Mouse (Mus musculus) Muller cell, postnatal 12 days (primary cell): Measurements from ENCODE around the gene Orai1.
"Not testable (repeated sequence)": the region's sequence is repeated elsewhere in the genome, so short reads cannot be mapped to it uniquely, and the experiment has no call there.

Experiments used
- DNase-seq: peaks from one replicate; pipeline ENCODE4 v3.0.0-alpha.2; 2015; ENCODE audit errors: inconsistent ontology term

The Orai1 gene

DNA sequence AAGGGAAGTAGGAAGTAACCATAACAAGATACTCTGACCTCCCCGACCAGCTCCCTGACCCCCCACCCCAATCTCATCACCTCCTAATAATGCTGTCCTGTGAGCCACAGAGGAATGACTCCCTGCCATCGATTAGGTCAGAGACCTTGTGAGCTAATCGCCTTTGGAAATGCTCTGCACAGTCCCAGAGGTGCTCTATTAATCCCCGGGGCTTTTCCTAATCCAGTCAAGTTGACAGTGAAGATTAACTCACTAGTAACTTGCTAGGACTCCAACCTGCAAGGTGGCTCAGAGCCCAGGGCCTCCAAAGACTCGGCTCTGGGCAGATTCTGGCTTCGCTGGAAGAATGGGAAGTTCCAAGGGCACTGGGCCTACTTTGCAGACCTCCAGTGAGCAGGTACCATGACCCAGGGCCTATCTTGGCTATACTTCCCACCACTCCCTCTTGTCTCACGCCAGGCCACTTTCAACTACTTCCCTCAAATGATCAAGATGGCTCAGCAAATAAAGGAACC, 18.8 kb downstream of the Orai1 start:
- DNase-seq: no peak

- no peak for DNase-seq
Measured at GRCm38 (mm10) chr5:123035089-123035488, 20.2 kb downstream of the Orai1 start.

- DNase-seq: peak; percentile 73
Measured at GRCm38 (mm10) chr5:123035564-123035963, 20.7 kb downstream of the Orai1 start.

DNA sequence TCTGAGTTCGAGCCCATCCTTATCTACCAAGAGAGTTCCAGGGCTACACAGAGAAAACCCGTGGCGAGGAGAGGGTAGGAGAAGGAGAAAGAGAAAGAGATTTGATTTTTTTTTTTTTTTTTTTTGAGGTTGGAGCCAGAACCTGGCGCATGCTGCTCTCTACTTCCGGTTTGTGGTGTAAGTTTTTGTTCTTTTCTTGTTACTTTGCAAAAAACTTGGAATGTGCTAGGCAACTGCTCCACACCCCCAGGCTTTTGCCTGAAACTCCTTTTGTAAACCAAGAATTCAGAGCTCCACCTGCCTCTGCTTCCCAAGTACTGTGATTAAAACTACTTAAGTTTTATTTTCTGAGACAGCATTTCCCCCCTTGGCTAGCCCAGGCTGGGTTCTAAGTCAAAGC, 23.2 kb downstream of the Orai1 start:
- DNase-seq: no peak

DNA sequence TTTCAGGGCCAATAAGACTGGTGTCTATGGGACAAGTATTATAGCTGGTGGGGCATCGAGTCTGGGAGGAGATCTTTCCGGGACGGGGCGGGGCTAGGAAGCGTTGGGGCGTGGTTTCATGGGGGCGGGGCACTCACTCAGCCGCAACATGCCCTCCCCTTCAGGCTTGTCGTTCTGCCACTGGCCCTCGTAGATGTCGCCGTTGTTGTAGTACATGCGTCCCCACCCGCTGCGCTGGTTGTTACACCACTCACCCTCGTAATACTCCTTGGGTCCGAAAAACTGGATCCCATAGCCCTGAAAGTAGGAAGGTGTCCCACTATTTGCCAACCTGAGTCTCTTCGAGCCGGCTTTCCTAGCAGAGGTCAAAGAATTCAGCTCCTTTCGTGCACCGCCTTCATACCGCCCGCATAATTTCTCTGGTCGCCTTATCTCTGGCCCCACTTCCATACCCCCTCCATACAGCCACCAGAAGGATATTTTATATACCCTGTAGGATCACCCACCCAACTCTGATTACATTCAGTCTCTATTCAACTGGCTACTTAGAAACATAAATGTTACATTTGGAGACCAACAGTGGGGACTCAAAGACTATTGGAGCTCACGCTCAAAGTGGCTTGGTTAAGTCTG, 24.4 kb downstream of the Orai1 start:
- DNase-seq: peak; percentile 63

DNA sequence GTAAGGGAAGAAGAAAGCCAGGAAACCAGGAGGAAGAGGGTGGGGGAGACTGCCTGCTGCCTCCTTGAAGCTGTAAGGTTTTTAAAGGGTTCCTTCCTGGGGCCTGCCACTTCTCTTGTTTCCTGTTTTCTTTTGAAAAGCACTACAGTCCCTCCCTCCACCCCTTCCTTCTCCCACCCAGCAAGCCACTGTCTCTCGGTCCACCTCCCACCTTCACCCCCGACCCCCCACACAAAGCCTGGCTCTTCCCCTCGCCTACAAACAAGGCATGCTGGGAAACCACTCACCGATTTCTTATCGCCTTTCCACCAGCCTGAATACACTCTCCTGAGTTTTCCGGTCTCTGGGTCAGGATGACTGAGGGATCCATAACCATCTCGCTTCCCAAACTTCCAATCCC, 25.9 kb downstream of the Orai1 start:
- DNase-seq: no peak

DNA sequence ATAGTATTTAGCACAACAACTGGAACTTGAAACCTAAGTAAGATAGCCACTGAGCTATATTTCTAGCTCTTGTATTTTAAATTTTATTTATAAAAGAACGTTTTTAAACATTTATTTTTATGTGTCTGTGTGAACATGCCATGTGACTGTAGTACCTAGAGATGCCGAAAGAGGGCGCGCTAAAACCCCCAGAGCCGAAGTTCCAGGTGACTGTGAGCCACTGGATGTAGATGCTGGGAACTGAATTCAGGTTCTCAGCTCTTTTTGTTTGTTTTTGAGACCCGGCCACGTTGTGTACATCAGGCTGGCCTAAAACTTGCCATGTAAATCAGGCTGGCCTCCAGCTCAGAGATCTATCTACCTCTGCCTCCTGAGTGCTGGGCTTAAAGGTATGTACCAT, 29.0 kb downstream of the Orai1 start:
- no peak for DNase-seq

DNA sequence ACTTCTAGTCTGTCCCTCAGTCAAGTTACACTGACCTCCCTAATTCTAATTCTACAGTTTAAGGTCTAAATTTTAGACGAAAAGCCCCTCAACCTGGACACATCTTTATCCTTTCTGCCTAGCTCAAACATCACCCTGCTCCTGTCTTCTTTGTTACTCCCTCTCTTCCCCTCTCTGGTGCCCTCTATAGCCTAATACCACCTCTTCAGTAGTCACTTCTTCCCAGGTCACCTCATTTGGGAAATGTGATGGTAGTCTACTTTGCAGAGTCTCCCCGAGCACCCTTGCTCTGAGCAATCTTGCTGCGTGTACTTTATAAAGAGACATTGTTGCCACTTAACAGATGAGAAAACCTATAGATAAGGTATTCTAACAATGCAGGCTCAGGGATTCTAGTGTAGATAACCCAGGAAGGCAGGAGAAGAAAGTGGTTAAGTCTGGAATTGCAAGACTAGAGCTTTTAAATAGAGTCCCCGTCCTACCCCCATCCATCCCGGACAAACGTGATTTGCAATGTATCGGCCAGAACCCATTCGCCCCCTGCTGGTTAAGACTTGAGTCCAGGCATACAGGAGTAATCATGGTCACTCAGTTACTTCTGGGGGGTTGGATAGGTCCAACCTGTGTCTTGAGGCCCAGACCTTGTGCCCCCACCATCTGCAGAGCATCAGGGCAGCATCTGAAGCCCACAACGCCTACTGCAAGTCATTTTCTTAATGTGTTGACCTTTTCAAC, 30.9 kb downstream of the Orai1 start:
- peak; percentile 72 for DNase-seq

DNA sequence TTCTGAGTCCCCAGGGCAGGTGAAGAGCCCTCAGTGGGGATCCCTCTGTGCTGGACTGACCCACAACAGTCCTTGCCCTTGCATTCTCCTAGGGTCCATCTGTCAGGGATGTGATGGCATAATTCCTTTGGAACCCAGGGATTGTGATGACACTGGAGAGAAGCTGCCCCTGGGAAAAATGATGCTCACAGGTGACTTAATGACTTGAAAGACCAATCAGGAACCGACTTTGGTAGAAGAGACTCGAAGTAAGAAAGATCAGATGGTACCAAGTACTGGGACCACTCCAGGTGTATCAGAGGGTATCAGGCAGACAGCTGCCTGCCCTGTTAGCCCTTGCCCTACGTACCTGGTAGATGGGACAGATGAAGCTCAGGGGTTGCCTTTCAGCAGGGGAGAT, 32.0 kb downstream of the Orai1 start, which contains the start of gene Morn3:
TSS of gene Morn3 (minus strand) at position 101 of the 400 bp plus-strand sequence.
- no peak for DNase-seq

GRCm38 (mm10) chr5:123049271-123049670, 34.4 kb downstream of the Orai1 start:
- DNase-seq: no peak

GRCm38 (mm10) chr5:123050918-123051317, 36.0 kb downstream of the Orai1 start:
- no peak for DNase-seq

- no peak for DNase-seq
Measured at GRCm38 (mm10) chr5:123051736-123052135, 36.9 kb downstream of the Orai1 start.

DNA sequence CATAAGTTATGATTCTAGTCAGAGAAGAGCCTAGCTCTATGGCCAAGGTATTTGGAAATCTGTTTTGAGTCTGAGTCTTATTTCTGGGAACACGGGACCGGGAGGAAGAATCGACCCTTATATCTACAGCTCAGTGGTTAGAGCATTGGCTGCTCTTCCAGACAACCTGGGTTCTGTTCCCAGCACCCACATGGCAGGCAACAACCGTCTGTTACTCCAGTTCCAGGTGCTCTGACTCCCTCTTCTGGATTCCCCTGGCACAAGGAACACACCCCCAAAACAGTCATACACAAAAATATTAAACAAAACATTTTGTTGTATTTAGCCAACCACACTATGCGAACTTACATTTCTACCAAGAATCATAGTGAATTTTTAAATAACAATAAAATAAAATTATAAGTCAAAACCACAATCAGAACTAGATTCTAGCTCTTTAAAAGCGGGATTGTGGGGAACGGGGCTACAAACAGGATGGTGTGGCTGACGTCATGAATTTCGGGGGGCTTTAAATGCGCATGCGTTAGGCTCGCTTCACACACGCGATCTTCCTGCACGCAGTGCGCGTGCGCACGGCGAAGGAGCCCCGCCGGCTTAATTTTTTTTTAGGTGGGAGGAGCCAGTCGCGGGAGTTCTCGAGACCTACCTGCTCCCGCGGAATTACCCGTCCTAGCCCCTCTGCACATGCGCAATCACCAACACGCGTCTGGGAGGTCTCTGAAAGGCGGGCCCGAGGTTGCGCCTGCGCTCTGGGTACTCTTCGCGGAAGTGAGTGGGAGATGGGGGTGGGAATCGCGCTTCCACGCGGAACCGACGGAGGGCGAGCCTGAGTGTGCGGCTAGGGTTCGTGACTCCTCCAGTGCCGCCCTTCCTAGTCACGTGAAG, 42.7 kb downstream of the Orai1 start:
- peak; percentile 100 for DNase-seq

DNA sequence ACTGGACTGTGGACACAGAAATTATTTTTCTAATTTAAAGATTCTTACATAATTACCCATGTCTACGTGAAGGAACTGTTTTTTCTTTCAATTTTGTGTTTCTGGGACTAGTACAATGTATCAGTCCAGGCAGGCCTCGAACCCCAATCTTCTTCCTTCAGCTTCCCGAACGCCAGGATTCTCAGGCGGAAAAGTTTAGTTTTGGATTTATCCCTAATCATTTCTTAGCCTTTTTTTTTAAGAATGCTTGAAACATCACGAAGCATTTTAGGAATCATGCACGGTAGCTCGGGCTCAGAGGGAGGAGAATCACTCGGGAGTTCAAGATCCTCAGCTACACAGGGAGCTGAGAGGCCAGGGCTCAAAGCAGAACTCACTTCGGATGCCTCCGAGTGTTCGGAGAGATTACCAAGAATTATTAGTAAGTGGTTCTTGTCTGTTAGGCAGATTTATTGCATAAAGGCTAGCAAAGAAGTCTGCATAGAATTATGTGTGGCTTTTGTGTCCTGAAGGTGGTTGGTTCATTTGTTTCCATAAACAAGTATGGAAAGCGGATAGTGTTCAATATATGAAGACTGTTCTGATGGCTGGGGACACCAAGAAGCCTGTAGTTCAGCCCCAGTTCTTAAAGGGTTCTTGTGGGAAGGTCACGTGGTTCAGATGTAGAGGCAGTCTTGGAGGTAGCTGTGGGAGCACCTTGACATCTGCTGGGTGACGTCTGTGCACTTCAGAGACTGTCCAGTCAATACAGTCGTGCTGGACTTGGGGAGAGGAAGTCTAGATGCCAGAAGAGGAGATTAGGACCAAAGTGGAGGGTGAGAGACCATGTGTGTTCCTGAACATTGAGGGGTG, 43.6 kb downstream of the Orai1 start:
- no peak for DNase-seq

- DNase-seq: no peak
Measured at GRCm38 (mm10) chr5:123059757-123060520, 45.1 kb downstream of the Orai1 start.

DNA sequence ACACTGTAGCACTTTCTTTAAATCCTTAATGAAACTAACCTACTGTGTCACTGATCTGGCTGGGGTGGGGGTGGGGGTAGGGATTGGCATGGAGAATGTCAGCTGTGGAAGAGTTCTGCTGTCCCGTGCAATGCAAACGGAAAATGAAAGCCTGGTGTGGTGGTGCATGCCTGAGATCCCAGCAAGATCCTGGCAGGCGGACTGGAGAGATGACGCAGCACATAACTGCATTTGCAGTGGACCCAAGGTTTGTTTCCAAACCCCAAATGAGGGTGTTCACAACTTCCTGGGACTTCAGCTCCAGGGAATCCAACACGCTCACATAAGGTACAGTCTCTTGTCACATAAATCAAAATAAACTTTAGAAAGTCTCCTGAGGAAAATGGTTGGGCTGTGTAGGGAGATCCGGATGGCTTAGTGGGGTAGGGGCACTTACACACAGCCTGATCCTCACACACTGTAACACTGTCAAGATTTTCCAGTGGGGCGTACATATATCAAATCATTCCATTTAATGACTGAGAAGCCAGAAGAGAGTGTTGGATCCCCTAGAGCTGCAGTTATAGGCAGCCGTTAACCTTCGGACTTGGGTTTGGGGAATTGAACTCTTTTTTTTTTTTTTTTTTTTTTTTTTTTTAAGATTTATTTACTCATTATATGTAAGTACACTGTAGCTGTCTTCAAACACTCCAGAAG, 46.0 kb downstream of the Orai1 start:
- no peak for DNase-seq

DNA sequence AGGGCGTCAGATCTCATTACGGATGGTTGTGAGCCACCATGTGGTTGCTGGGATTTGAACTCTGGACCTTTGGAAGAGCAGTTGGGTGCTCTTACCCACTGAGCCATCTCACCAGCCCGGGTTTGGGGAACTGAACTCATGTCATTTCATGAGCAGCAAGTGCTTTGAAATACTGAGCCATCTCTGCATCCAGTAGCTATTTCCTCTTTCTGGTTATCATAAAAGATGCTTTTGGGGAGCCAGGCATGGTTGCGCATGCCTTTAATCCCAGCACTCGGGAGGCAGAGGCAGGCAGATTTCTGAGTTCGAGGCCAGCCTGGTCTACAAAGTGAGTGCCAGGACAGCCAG, 46.5 kb downstream of the Orai1 start:
- DNase-seq: not testable (repeated sequence)

DNA sequence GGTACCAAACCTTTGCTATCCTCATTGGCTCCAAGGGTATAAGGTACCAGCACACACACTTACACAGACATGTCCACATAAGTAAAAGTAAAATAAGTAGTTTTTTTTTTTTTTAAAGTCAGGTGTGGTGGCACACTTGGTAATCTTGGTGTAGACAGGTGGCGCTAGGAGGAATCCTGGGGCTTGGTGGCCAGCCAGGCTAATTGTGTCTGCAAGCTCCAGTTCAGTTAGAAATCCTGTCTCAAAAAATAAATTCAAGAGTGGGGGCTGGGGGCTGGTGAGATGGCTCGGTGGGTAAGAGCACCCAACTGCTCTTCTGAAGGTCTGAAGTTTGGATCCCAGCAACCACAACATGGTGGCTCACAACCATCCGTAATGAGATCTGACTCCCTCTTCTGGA, 48.3 kb downstream of the Orai1 start:
- no peak for DNase-seq

- peak; percentile 58 for DNase-seq
Measured at GRCm38 (mm10) chr5:123064207-123064606, 49.3 kb downstream of the Orai1 start.

DNA sequence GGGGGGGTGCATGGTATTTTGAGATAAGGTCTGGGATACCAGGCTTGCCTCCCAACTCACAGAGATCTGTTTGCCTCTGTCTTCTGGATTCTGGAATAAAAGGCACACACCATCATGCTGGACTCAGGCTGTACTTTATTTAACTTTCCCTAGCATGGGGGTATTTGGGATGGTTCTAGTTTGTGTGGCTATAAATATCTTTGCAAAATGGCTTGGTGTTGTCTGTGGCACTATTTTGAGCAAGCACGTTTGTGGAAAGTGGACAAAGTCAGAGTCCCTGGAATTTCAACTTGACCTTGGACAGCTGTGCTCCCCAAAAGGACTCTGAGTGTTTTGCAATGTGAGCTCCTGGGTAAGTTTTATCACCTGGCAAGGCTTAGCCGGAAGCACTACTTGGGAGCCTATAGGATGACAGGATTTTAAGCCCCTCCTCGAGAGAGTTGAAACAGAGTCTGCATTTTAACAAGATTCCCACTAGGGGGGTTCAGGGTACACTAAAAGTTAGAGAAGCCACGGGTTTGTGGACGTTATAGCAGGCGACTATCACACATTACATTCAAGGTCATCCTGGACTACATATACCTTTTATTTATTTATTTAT, 52.6 kb downstream of the Orai1 start:
- DNase-seq: no peak
